Mouse (Mus musculus) bone marrow, adult 2 months (tissue): Measurements from ENCODE around the gene C1ql1. TPM values are rescaled to one million over a fixed set of nuclear protein-coding genes. Genes with fewer than 3 reads are reported as not detected.

ENCODE experiments used
- H3K27ac ChIP-seq: fragments of 200-500 bp; 2 replicates; pipeline ENCODE4 v1.5.1; 2012; ENCODE audit warnings: low read depth, mild to moderate bottlenecking, control low read depth, inconsistent platforms, low read length; ENCODE audit not compliant: control insufficient read depth, poor library complexity, insufficient read depth
- H3K4me1 ChIP-seq: fragments of 200-500 bp; 2 replicates; pipeline ENCODE4 v1.6.1; 2011; ENCODE audit warnings: low read length; ENCODE audit not compliant: control insufficient read depth, insufficient read depth
- H3K4me3 ChIP-seq: fragments of 200-500 bp; replicated peaks from 2 replicates; pipeline ENCODE3; 2011; ENCODE audit warnings: mild to moderate bottlenecking, low read depth, low read length, control low read depth; ENCODE audit not compliant: control insufficient read depth
- CTCF ChIP-seq: fragments of 200-500 bp; IDR thresholded peaks from 2 replicates; pipeline ENCODE4 v1.5.1; 2011; ENCODE audit warnings: low read length, control low read depth; ENCODE audit not compliant: control insufficient read depth, insufficient read depth
- POLR2A ChIP-seq: fragments of 200-500 bp; IDR thresholded peaks from 2 replicates; pipeline ENCODE4 v1.6.1; 2011; ENCODE audit warnings: low read depth, mild to moderate bottlenecking, control low read depth, low read length, borderline replicate concordance; ENCODE audit not compliant: control insufficient read depth
- WGBS: fragments of 180-500 bp; shearing (Covaris S2); methylation state at CpG from one replicate; pipeline ENCODE4 v1.1.7; 2018; 5-methylcytosine and 5-hydroxymethylcytosine counted together
- polyA plus RNA-seq: library from polyadenylated mRNA; stranded (reverse); fragments of >200 nt; gene quantifications from 2 replicates; pipeline ENCODE4 v1.2.4, GENCODE M21; 2011; ENCODE audit warnings: low replicate concordance; ENCODE audit not compliant: missing spikeins, insufficient read depth, insufficient read length

C1ql1 gene
- polyA plus RNA-seq, 1 experiment, result not detected

- Histone ChIP-seq H3K4me3 (no peak overlapping the region), H3K4me1 (no peaks in the 10 kb centered on the region), H3K27ac (no peak overlapping the region)
- WGBS, result 37% methylated on average over 24 of the region's 24 CpGs
- no peak for TF ChIP-seq POLR2A
Measured at GRCm38 (mm10) chr11:102963855-102964546, 17.5 kb upstream of the C1ql1 start.

- Histone ChIP-seq H3K4me3 (no peak overlapping the region), H3K4me1 (no peaks in the 10 kb centered on the region), H3K27ac (no peak overlapping the region)
- TF ChIP-seq POLR2A, result no peak
- TF ChIP-seq CTCF, result no peak
- 21% methylated on average over 16 of the region's 16 CpGs for WGBS
Measured at GRCm38 (mm10) chr11:102963246-102963854, 16.9 kb upstream of the C1ql1 start.

- H3K27ac ChIP-seq, result no peak overlapping the region
- TF ChIP-seq CTCF, result no peak
- TF ChIP-seq POLR2A, result no peak
- no peak overlapping the region for H3K4me3 ChIP-seq
- 61% methylated on average over 7 of the region's 7 CpGs for WGBS
- H3K4me1 ChIP-seq, result no peaks in the 10 kb centered on the region
Measured at GRCm38 (mm10) chr11:102962861-102963245, 16.4 kb upstream of the C1ql1 start.

GRCm38 (mm10) chr11:102961082-102961481 lies 14.6 kb upstream of the C1ql1 start:
- Histone ChIP-seq H3K4me3 (no peak overlapping the region), H3K4me1 (no peaks in the 10 kb centered on the region), H3K27ac (no peak overlapping the region)
- 55% methylated on average over 4 of the region's 4 CpGs for WGBS
- TF ChIP-seq CTCF (no peak), POLR2A (no peak)

- no peak for TF ChIP-seq POLR2A
- TF ChIP-seq CTCF, result no peak
- 71% methylated on average over 1 of the region's 1 CpGs for WGBS
Measured at GRCm38 (mm10) chr11:102958870-102959269, 12.4 kb upstream of the C1ql1 start.

GRCm38 (mm10) chr11:102958431-102958830 lies 11.9 kb upstream of the C1ql1 start:
- Histone ChIP-seq H3K27ac (no peak overlapping the region), H3K4me1 (no peaks in the 10 kb centered on the region), H3K4me3 (no peak overlapping the region)
- WGBS, result 85% methylated on average over 6 of the region's 6 CpGs
- TF ChIP-seq POLR2A (no peak), CTCF (no peak)

More at GRCm38 (mm10) chr11:102958870-102959269, 12.4 kb upstream of the C1ql1 start:
- H3K4me3 ChIP-seq, result no peak overlapping the region
- no peaks in the 10 kb centered on the region for H3K4me1 ChIP-seq
- H3K27ac ChIP-seq, result no peak overlapping the region

- Histone ChIP-seq H3K4me1 (no peaks in the 10 kb centered on the region), H3K27ac (no peak overlapping the region), H3K4me3 (no peak overlapping the region)
- WGBS, result 71% methylated on average over 8 of the region's 8 CpGs
- no peak for TF ChIP-seq POLR2A
- no peak for TF ChIP-seq CTCF
Measured at GRCm38 (mm10) chr11:102957692-102958091, 11.2 kb upstream of the C1ql1 start.

GRCm38 (mm10) chr11:102956962-102957614 lies 10.6 kb upstream of the C1ql1 start:
- Histone ChIP-seq H3K4me1 (no peaks in the 10 kb centered on the region), H3K4me3 (no peak overlapping the region), H3K27ac (no peak overlapping the region)
- 64% methylated on average over 16 of the region's 16 CpGs for WGBS
- TF ChIP-seq POLR2A (no peak), CTCF (no peak)

- no peaks in the 10 kb centered on the region for H3K4me1 ChIP-seq
- WGBS, result 56% methylated on average over 6 of the region's 6 CpGs
- TF ChIP-seq POLR2A, result no peak
- TF ChIP-seq CTCF, result no peak
- no peak overlapping the region for H3K27ac ChIP-seq
- H3K4me3 ChIP-seq, result no peak overlapping the region
Measured at GRCm38 (mm10) chr11:102952922-102953321, 6.4 kb upstream of the C1ql1 start.
